Mouse (Mus musculus) cerebellum, adult 2 months (tissue): ENCODE measurements around the gene Kcnh5. TPM values are rescaled to one million over a fixed set of nuclear protein-coding genes. Genes with fewer than 3 reads are reported as not detected.
A peak's percentile ranks its signal among the peaks of the same experiment; 100 is the strongest.

Experiments used
- DNase-seq, 2 experiments: peaks; one replicate each; pipeline ENCODE4 v3.0.0; 2021
- H3K27ac ChIP-seq: fragments of 200-500 bp; 2 replicates; pipeline ENCODE4 v1.5.1; 2012; ENCODE audit warnings: low read length, control low read depth, inconsistent platforms; ENCODE audit not compliant: insufficient read depth
- H3K27me3 ChIP-seq: fragments of 200-500 bp; 2 replicates; pipeline ENCODE4 v1.6.1; 2012; ENCODE audit warnings: inconsistent platforms, mild to moderate bottlenecking, low read length, moderate library complexity; ENCODE audit not compliant: control insufficient read depth, insufficient read depth
- H3K4me1 ChIP-seq: fragments of 200-500 bp; 2 replicates; pipeline ENCODE4 v1.6.1; 2011; ENCODE audit warnings: low read length; ENCODE audit not compliant: control insufficient read depth, insufficient read depth
- H3K4me3 ChIP-seq: fragments of 200-500 bp; replicated peaks from 2 replicates; pipeline ENCODE3; 2011; ENCODE audit warnings: mild to moderate bottlenecking, low read depth, low read length, control low read depth; ENCODE audit not compliant: insufficient read depth
- CTCF ChIP-seq: fragments of 200-500 bp; IDR thresholded peaks from 2 replicates; pipeline ENCODE4 v1.5.1; 2011; ENCODE audit warnings: low read depth, mild to moderate bottlenecking, control low read depth, low read length, moderate library complexity, borderline replicate concordance; ENCODE audit not compliant: insufficient read depth
- POLR2A ChIP-seq: fragments of 200-500 bp; IDR thresholded peaks from 2 replicates; pipeline ENCODE4 v1.6.1; 2011; ENCODE audit warnings: low read length, control low read depth, borderline replicate concordance; ENCODE audit not compliant: insufficient read depth
- whole genome bisulfite sequencing: fragments of 180-500 bp; shearing (Covaris S2); methylation state at CpG from one replicate; pipeline ENCODE4 v1.1.7; 2018; 5-methylcytosine and 5-hydroxymethylcytosine counted together
- polyA plus RNA-seq: library from polyadenylated mRNA; depleted of rRNA; stranded (reverse); fragments of >200 nt; gene quantifications from 2 replicates; pipeline ENCODE4 v1.2.3, GENCODE M21; 2012

Kcnh5 gene
- polyA plus RNA-seq, 1 experiment, result 2.0 TPM

DNA sequence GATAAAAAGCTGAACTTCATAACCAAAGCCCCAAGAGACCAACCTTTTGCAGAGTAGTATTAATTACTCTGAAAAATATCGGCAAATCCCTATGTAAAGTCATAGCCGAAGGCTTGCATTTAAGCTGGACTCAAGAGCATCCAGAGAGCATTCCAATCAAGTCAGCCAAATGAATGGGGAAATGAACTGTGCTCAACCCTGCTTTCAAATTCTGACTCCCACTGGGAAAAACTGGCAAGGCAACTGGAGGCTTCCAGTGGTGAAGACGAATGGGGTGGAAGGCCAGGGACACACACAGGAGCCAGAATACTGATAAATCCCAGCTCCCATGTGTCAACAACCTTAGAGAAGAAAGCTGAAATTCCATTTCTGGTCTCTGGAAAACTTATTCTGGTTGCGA lies 115.4 kb downstream of the Kcnh5 start:
- 34% methylated on average over 4 of the region's 4 CpGs for WGBS
- Histone ChIP-seq H3K4me3 (no peak overlapping the region), H3K4me1 (no peaks in the 10 kb centered on the region), H3K27ac (no peak overlapping the region), H3K27me3 (no peaks in the 10 kb centered on the region; the same call in 1 of the 2 replicates)
- peak in 1 of 2 experiments; percentile 19 for DNase-seq
- TF ChIP-seq CTCF (no peak), POLR2A (no peak)

GRCm38 (mm10) chr12:75053731-75054130 lies 123.4 kb downstream of the Kcnh5 start:
- WGBS, result 69% methylated on average over 1 of the region's 1 CpGs
- Histone ChIP-seq H3K4me3 (no peak overlapping the region), H3K27ac (no peak overlapping the region), H3K4me1 (no peaks in the 10 kb centered on the region), H3K27me3 (no peaks in the 10 kb centered on the region)
- DNase-seq, result no peak
- TF ChIP-seq POLR2A (no peak), CTCF (no peak)

DNA sequence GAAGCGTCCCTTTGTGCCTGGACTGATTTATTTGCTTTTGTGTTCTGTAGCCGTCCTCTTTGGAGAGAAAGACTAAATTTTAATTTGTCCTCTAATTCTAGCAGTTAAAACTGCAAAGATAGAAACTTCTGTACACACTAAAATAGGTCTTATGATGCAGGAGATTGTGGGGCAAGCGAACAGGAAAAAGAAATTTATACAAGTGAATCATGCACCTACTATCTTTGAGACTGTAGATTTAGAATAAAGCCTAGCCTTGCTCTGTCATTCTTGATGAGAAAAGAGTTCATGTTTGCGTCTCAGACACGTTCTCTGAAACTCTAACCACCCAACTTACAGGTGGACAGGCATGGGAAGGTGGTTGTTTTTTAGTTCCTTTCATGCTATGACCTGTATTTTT lies 140.4 kb downstream of the Kcnh5 start:
- H3K4me1 ChIP-seq, result no peaks in the 10 kb centered on the region
- no peak overlapping the region for H3K4me3 ChIP-seq
- H3K27me3 ChIP-seq, result no peaks in the 10 kb centered on the region
- 92% methylated on average over 5 of the region's 5 CpGs for WGBS
- DNase-seq, result no peak
- TF ChIP-seq POLR2A (no peak), CTCF (no peak)
- no peak overlapping the region for H3K27ac ChIP-seq

DNA sequence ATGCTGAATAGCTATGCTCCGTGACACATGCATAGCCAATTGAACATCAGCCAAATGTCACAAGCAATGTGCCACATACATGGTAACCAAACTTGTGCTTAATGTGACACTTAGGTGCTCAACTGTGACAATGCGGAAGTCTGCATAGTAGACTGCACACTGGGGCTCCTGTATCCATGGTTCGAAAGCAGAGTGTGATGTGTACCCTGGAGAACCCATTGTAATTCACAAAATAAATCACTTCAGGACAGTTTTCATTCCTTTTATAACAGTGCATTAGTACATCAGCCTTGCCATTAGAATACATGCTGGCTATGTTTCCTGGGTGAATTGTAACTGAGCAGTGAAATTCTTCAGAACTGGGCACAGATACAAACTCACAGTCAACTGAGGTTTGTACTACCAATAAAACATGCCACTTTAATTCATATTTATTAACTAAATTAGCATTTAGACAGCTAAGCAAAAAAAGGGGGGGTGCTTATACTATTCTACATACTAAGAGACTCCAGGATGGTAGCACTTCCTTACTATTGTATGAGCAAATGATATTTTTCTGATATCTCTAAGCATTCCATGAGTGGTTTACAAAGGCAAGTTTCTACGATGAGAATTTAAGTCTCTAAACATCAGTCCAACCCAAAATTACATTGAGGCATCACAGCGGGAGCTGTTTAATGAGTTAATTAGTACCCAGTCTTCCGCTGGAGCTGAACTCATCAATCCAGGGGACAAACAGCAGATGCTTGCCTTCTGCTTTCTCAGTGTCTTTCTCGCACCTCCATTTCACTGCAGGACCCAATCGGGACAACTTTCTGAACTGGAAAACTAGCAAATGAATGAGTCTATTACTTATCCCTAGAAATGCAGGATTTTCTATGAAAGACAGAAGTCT lies 144.9 kb downstream of the Kcnh5 start:
- DNase-seq, result no peak
- 60% methylated on average over 8 of the region's 8 CpGs for WGBS
- TF ChIP-seq CTCF (no peak), POLR2A (no peak)

DNA sequence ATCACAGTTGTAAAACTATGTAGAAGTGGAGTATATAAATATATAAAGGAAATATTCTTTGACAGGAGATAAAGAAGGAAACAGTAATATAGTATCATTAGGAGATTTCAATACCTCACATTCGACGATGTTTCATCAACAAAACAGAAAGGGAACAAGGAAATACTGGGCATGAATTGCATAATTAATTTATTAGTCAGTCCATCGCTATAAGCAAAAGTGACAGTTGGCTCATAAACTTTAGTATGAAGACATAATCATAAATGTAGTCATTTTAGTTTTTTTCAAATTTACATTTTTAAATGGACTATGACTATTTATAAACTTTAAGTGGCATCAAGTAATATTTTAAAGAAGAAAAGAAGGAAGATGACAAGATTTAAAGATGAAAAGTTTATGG lies 205.9 kb downstream of the Kcnh5 start:
- no peak for DNase-seq
- TF ChIP-seq POLR2A, result no peak
- TF ChIP-seq CTCF, result no peak
- Histone ChIP-seq H3K27me3 (no peaks in the 10 kb centered on the region), H3K27ac (no peak overlapping the region), H3K4me3 (no peak overlapping the region), H3K4me1 (no peaks in the 10 kb centered on the region)
- WGBS, result 86% methylated on average over 3 of the region's 3 CpGs

More for the DNA sequence above, 144.9 kb downstream of the Kcnh5 start:
- Histone ChIP-seq H3K27ac (no peak overlapping the region), H3K27me3 (no peaks in the 10 kb centered on the region), H3K4me3 (no peak overlapping the region), H3K4me1 (no peaks in the 10 kb centered on the region)

- Histone ChIP-seq H3K27ac (no peak overlapping the region), H3K27me3 (no peaks in the 10 kb centered on the region), H3K4me3 (no peak overlapping the region), H3K4me1 (no peaks in the 10 kb centered on the region)
- no peak for DNase-seq
- WGBS, result 52% methylated on average over 4 of the region's 4 CpGs
- TF ChIP-seq CTCF, result no peak
- no peak for TF ChIP-seq POLR2A
Measured at GRCm38 (mm10) chr12:74969420-74969819, 207.7 kb downstream of the Kcnh5 start.

- no peak for TF ChIP-seq CTCF
- Histone ChIP-seq H3K27me3 (no peaks in the 10 kb centered on the region), H3K4me1 (no peaks in the 10 kb centered on the region), H3K27ac (no peak overlapping the region), H3K4me3 (no peak overlapping the region)
- 60% methylated on average over 2 of the region's 2 CpGs for WGBS
- DNase-seq, result no peak
Measured at GRCm38 (mm10) chr12:74966266-74966665, 210.9 kb downstream of the Kcnh5 start.

DNA sequence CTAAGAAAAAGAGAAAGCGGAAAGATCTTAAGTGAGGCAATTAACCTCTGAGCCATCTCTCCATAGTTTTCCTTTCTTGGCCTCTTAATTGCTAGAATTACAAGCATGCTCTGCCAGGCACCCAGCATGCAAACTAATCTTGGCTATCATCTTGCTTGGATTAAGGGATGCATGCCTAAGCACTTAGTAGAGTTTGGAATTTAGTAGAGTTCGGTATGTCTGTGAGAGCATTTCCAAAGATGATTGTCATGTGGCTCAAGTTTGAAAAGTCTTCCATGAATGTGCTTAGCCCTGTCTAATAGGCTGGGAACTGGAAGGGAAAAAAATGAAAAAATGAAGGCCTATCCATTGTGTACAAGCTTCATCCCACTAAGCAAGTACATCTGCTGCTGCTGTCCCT lies 224.5 kb downstream of the Kcnh5 start:
- no peak for TF ChIP-seq CTCF
- no peak for TF ChIP-seq POLR2A
- WGBS, result 38% methylated on average over 2 of the region's 2 CpGs
- DNase-seq, result no peak
- Histone ChIP-seq H3K27me3 (no peaks in the 10 kb centered on the region), H3K4me3 (no peak overlapping the region), H3K4me1 (no peaks in the 10 kb centered on the region), H3K27ac (no peak overlapping the region)
